Mouse (Mus musculus) embryonic facial prominence, embryonic 12.5 days (tissue): Measurements from ENCODE around the gene Car11. TPM values are rescaled to one million over a fixed set of nuclear protein-coding genes. Genes with fewer than 3 reads are reported as not detected.

Source experiments
- polyA plus RNA-seq: library from polyadenylated mRNA; unstranded; fragments of >200 nt; fragmentation: Nextera tagmentation; extraction: Ambion mirVana; gene quantifications from 2 replicates; pipeline ENCODE4 v1.2.1, GENCODE M21; 2016

Gene Car11
- polyA plus RNA-seq, 1 experiment from 2014 or later: 11.5 TPM

Other genes starting within 250 kb of the Car11 start
- gene Ftl1, start 240.0 kb upstream of the Car11 start, polyA plus RNA-seq: 5,211 and 5,392 TPM in 2 replicates
- 220 and 224 TPM in 2 replicates for gene Bax, start 232.9 kb upstream of the Car11 start, polyA plus RNA-seq
- gene Tulp2, start 218.0 kb upstream of the Car11 start, polyA plus RNA-seq: 0.92 and 1.2 TPM in 2 replicates
- gene Gm45808, start 213.0 kb upstream of the Car11 start, polyA plus RNA-seq: not detected in 2 replicates
- gene Dhdh, start 211.0 kb upstream of the Car11 start, polyA plus RNA-seq: 3.0 and 3.7 TPM in 2 replicates
- gene Nucb1, start 189.4 kb upstream of the Car11 start, polyA plus RNA-seq: 161 and 172 TPM in 2 replicates
- gene Ppp1r15a, start 173.6 kb upstream of the Car11 start, polyA plus RNA-seq: 24.1 and 25.6 TPM in 2 replicates
- gene Plekha4, start 173.5 kb upstream of the Car11 start, polyA plus RNA-seq: 3.0 and 3.2 TPM in 2 replicates
- gene Hsd17b14, start 144.9 kb upstream of the Car11 start, polyA plus RNA-seq: 0.56 and 1.5 TPM in 2 replicates
- 49.9 and 59.3 TPM in 2 replicates for gene Bcat2, start 129.7 kb upstream of the Car11 start, polyA plus RNA-seq
- gene Fgf21, start 84.4 kb upstream of the Car11 start, polyA plus RNA-seq: 0.17 TPM in 1 of 2 replicates, not detected in the other
- 0.56 and 0.61 TPM in 2 replicates for gene Fut1, start 82.6 kb upstream of the Car11 start, polyA plus RNA-seq
- 0.10 and 0.23 TPM in 2 replicates for gene Izumo1, start 78.0 kb upstream of the Car11 start, polyA plus RNA-seq
- gene Rasip1, start 72.4 kb upstream of the Car11 start, polyA plus RNA-seq: 16.4 and 16.8 TPM in 2 replicates
- gene Mamstr, start 59.9 kb upstream of the Car11 start, polyA plus RNA-seq: 4.0 and 5.4 TPM in 2 replicates
- 0.27 and 0.51 TPM in 2 replicates for gene Fut2, start 33.4 kb upstream of the Car11 start, polyA plus RNA-seq
- 0.67 and 0.73 TPM in 2 replicates for gene Ntn5, start 15.8 kb upstream of the Car11 start, polyA plus RNA-seq
- 2.9 and 3.1 TPM in 2 replicates for gene Sec1, start 5.4 kb upstream of the Car11 start, polyA plus RNA-seq
- 6.9 and 11.5 TPM in 2 replicates for gene Dbp, start 5.2 kb downstream of the Car11 start, polyA plus RNA-seq
- gene Rpl18, start 15.6 kb downstream of the Car11 start, polyA plus RNA-seq: 926 and 973 TPM in 2 replicates
- gene Sphk2, start 18.2 kb downstream of the Car11 start, polyA plus RNA-seq: 34.7 and 35.3 TPM in 2 replicates
- 1.3 TPM in 2 replicates for gene Fam83e, start 21.4 kb downstream of the Car11 start, polyA plus RNA-seq
- not detected in 2 replicates for gene Spaca4, start 26.0 kb downstream of the Car11 start, polyA plus RNA-seq
- gene Lmtk3, start 83.9 kb downstream of the Car11 start, polyA plus RNA-seq: 3.3 and 5.2 TPM in 2 replicates
- gene Sult2b1, start 84.8 kb downstream of the Car11 start, polyA plus RNA-seq: 1.6 and 2.5 TPM in 2 replicates
- 173 and 176 TPM in 2 replicates for gene Cyth2, start 114.7 kb downstream of the Car11 start, polyA plus RNA-seq
- 2.4 and 2.5 TPM in 2 replicates for gene Kcnj14, start 124.9 kb downstream of the Car11 start, polyA plus RNA-seq
- gene Grwd1, start 131.1 kb downstream of the Car11 start, polyA plus RNA-seq: 75.6 and 76.3 TPM in 2 replicates
- gene Kdelr1, start 172.9 kb downstream of the Car11 start, polyA plus RNA-seq: 53.6 and 66.3 TPM in 2 replicates
- gene Grin2d, start 178.5 kb downstream of the Car11 start, polyA plus RNA-seq: 0.56 and 0.64 TPM in 2 replicates
- 0.33 and 0.82 TPM in 2 replicates for gene Syngr4, start 196.9 kb downstream of the Car11 start, polyA plus RNA-seq
- gene Tmem143, start 197.1 kb downstream of the Car11 start, polyA plus RNA-seq: 5.7 and 6.5 TPM in 2 replicates
- 78.5 and 84.9 TPM in 2 replicates for gene Emp3, start 221.6 kb downstream of the Car11 start, polyA plus RNA-seq
- gene Ccdc114, start 224.2 kb downstream of the Car11 start, polyA plus RNA-seq: 3.8 and 4.2 TPM in 2 replicates